Mouse (Mus musculus) olfactory bulb, adult 2 months (tissue): ENCODE results near the gene Spem2. TPM values are rescaled to one million over a fixed set of nuclear protein-coding genes. Genes with fewer than 3 reads are reported as not detected.
A peak's percentile ranks its signal among the peaks of the same experiment; 100 is the strongest.

ENCODE experiments used
- H3K27ac ChIP-seq: fragments of 200-500 bp; 2 replicates; pipeline ENCODE4 v1.5.1; 2012; ENCODE audit warnings: low read depth, low read length; ENCODE audit not compliant: insufficient read depth
- H3K4me1 ChIP-seq: fragments of 200-500 bp; 2 replicates; pipeline ENCODE4 v1.6.1; 2012; ENCODE audit warnings: low read length; ENCODE audit not compliant: control insufficient read depth, insufficient read depth
- H3K4me3 ChIP-seq: fragments of 200-500 bp; 2 replicates; pipeline ENCODE4 v1.5.1; 2012; ENCODE audit warnings: mild to moderate bottlenecking, low read depth, low read length, moderate library complexity; ENCODE audit not compliant: insufficient read depth
- CTCF ChIP-seq: fragments of 200-500 bp; IDR thresholded peaks from 2 replicates; pipeline ENCODE4 v1.5.1; 2012; ENCODE audit warnings: low read depth, mild to moderate bottlenecking, low read length, moderate library complexity; ENCODE audit not compliant: insufficient read depth
- POLR2A ChIP-seq: fragments of 200-500 bp; IDR thresholded peaks from 2 replicates; pipeline ENCODE4 v1.6.1; 2012; ENCODE audit warnings: mild to moderate bottlenecking, low read depth, low read length, moderate library complexity; ENCODE audit not compliant: insufficient read depth
- WGBS: fragments of 180-500 bp; shearing (Covaris S2); methylation state at CpG from one replicate; pipeline ENCODE4 v1.1.7; 2018; 5-methylcytosine and 5-hydroxymethylcytosine counted together
- polyA plus RNA-seq: library from polyadenylated mRNA; stranded (reverse); fragments of >200 nt; gene quantifications from 2 replicates; pipeline ENCODE4 v1.2.4, GENCODE M21; 2012; ENCODE audit warnings: low replicate concordance; ENCODE audit not compliant: missing spikeins, insufficient read depth, insufficient read length

The Spem2 gene
- polyA plus RNA-seq, 1 experiment, result not detected

DNA sequence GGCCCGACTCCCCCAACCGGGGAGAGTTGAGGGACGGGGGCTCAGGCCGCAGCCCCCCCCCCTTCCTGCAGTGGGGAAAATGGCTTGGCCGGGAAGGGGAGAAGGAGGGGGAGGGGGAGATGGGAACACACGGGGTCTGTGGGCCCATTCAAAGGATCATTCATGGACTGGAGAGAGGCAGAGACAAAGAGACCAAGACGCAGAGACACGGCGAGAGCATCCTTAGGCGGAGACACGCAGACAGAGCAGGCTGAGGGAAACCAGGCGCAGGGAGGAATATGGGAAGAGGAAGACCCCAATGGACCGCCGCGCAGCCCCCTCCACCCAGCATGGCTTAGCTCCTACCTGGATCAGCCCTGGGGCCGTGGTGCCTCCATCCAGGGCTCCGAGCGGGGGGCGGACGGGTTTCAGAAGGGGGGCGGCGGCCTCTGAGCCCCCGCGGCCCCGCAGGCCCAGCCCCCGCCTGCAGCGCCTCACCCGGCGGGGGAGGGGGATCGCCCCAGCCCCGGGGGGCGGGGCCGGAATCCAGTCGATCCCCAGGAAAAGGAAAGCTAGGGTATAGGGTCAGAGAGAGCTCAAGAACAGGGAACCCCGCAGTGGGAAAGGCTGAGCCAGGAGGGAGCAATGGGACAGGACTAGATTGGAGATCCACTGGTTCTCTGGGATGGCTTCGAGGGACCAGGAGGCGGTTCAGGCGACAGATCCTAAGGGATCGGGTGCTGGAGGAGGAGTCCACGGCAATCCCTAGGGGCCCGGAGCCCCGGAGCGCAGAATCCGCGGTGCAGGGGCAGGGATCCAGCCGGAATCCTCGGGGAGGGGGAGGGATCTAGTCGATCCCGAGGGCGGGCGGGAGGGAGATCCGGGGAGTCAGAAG lies 18.7 kb upstream of the Spem2 start:
- TF ChIP-seq CTCF, result no peak
- TF ChIP-seq POLR2A, result no peak
- peaks cover 28% of the 10 kb centered on the region for H3K4me1 ChIP-seq
- H3K27ac ChIP-seq, result peak overlapping the region; percentile 80
- H3K4me3 ChIP-seq, result peak overlapping the region; percentile 89
- WGBS, result under 1% methylated on average over 52 of the region's 52 CpGs

DNA sequence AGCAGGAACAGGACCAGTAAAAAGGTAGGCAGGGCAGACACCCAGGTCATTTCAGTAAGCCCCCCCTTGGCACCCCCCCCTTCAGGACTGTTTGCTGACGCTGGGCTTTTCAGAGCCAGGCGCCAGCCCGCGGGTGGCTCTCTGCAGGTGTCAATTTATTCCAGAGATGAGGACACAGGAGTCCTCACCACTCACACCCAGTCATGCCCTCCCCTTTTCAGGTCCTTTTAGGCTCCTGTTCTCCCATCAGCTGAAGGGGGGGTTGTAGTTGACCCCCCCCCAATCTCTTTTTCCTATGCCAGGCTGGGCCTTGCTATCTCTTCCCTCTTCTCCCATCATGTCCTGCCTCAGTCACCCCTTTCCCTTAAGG lies 17.7 kb upstream of the Spem2 start:
- TF ChIP-seq CTCF, result no peak
- no peak for TF ChIP-seq POLR2A
- WGBS, result 0% methylated on average over 4 of the region's 4 CpGs

DNA sequence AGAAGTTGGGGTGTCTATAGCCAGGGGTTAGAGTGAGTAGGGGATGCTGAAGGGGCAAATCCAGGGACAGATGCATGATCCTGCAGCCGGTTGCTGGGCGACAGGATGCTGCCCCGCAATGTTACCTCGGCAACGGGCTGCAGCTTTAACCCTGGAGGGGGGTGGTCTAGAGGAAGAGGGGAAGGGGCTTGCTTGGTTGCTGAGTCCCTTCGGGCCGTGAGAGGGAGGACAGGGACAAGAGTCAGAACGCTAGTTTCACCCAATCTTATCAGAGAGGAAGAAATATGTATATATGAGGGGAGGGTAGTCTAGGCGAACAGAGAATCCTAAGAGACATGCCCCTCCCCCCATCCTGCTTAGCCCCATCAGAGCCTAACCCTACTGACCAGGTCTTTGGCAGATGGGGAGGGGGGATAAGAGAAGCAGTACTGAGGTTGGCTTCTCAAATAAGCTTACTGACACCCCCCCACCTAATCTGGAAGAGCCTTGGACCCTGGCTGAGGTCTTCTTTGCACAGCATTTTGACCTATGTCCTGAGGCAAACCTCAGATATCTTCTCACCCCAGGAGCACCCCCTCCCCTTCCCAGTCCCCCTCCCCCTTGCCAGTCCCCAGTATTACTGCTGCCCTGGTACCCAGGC lies 17.2 kb upstream of the Spem2 start:
- Histone ChIP-seq H3K27ac (no peak overlapping the region; the same call in 1 of the 2 replicates), H3K4me3 (peak overlapping the region; percentile 89), H3K4me1 (peaks cover 28% of the 10 kb centered on the region)
- no peak for TF ChIP-seq CTCF
- no peak for TF ChIP-seq POLR2A
- 8% methylated on average over 9 of the region's 9 CpGs for WGBS

More for the DNA sequence above, 17.7 kb upstream of the Spem2 start:
- Histone ChIP-seq H3K27ac (no peak overlapping the region), H3K4me1 (peaks cover 28% of the 10 kb centered on the region), H3K4me3 (peak overlapping the region; percentile 89)

DNA sequence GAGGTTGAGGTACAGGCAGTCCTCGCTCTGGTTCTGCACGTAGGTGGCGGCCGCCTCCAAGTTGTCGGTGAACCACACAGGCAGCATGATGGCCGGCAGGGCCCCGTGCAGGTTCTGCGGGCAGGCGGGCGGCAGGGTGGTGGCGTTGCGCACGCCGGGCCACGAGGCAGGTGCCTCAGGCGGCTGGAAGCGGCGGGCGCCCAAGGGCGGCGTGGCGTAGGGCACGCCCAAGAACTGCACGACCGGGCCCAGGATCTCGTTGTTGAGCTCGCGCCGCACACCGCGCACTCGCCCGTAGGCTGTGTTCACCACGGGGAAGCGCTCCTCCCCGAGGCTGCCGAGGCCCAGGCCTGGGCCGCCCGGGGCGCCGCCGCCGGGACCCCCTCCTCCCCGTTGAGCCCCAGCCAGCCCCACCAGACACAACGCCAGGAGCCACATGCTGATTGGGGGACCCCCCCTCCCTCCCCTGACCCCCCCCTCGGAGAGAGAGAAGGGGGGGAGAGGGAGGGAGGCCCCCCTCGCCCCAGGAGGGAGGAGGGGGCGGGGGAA lies 15.8 kb upstream of the Spem2 start:
- peaks cover 31% of the 10 kb centered on the region for H3K4me1 ChIP-seq
- WGBS, result 10% methylated on average over 45 of the region's 48 CpGs
- peak overlapping the region; percentile 29 for H3K4me3 ChIP-seq
- TF ChIP-seq POLR2A, result no peak
- no peak for TF ChIP-seq CTCF
- H3K27ac ChIP-seq, result no peak overlapping the region

DNA sequence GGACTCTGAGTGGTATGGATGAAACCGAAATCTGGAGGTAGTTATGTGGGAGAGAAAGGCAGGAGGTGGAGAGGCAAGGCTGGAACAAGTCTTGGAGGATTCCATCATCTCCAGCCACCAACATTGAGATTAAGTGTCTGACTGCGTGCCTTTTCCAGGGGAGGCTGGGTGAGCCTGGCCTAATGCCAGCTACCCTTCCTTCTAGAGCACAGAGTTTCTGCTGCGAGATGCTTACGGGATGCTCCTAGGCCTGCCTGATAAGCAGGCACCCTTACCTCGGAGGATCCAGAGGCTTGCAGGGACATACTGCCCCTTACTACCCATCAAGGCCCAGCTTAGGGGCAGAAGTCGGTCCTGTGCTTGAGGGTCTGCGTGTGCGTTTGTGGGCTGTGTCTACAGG lies 15.3 kb upstream of the Spem2 start:
- WGBS, result 61% methylated on average over 8 of the region's 8 CpGs
- Histone ChIP-seq H3K27ac (no peak overlapping the region), H3K4me3 (peak overlapping the region; percentile 29), H3K4me1 (peaks cover 27% of the 10 kb centered on the region)
- no peak for TF ChIP-seq CTCF
- no peak for TF ChIP-seq POLR2A

DNA sequence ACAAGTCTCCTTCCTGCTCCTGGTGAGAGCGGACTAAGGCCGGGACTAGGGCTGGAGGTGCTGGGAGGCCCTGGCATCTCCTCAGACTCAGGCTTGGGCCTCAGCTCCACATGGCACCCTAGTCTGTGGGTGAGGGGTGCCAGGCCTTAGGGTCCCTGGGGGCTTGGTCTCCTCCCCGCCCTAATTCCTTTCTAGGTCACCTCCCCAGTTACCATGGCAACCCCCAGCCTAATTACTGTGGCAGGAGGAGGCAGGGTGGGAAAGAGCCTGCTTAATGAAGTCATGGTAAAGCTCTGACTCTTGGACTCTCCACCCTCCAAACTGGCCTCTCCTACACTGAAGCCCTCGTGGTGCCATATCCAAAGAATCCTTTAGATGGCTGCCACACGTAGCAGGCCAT lies 10.6 kb upstream of the Spem2 start:
- TF ChIP-seq POLR2A (no peak), CTCF (no peak)
- H3K4me3 ChIP-seq, result no peak overlapping the region
- 72% methylated on average over 5 of the region's 5 CpGs for WGBS
- H3K27ac ChIP-seq, result no peak overlapping the region
- H3K4me1 ChIP-seq, result peaks cover 8% of the 10 kb centered on the region

DNA sequence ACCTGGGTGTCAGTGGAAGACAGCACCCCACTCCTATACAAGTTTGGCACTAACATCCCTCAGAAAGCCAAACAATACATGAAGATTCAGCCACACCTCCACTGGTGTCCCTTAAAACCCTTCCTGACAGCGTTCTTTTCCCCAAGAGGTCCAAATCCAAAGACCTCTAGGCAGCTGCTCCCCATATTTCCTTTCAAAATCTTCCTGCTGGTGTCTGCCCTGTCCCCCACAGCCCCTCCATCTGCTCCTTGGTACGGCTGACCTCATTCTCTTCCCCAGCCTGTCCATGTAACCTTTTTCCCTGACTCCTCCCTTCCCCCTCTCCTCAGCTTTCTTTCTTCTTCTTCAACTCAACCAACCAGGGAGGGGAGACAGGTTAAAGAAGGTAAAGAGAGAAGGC lies 5.2 kb upstream of the Spem2 start:
- Histone ChIP-seq H3K27ac (no peak overlapping the region), H3K4me3 (no peak overlapping the region), H3K4me1 (no peaks in the 10 kb centered on the region)
- TF ChIP-seq POLR2A (no peak), CTCF (no peak)
- WGBS, result 87% methylated on average over 2 of the region's 2 CpGs

DNA sequence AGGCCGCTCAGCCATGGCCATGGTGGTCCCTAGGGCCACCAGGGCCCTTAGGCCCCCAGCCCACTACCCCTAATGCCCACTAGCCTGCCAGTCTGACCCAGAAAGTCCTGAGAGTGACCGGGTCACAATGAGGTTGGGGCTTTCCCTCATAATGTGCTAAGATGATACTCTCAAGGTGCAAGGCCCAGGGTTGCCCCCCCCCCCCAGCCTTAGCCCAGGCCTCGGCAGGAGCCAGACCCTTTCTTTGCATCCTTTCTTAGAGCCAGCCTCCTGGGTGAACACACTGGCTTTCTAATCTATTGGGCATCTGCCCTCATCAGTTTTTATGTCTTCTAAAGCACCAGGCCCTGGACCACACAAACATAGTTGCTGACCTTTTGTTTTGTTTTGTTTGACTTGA lies 3.8 kb upstream of the Spem2 start, which contains the start of gene Spem1:
TSS of gene Spem1 (minus strand) at position 101 of the 400 bp plus-strand sequence.
- no peak within 1 kb of the TSS for H3K4me3 ChIP-seq
- no peaks in the 10 kb centered on the region for H3K4me1 ChIP-seq
- TF ChIP-seq POLR2A (no peak), CTCF (no peak)
- 83% methylated on average over 3 of the region's 3 CpGs for WGBS
- no peak within 1 kb of the TSS for H3K27ac ChIP-seq

DNA sequence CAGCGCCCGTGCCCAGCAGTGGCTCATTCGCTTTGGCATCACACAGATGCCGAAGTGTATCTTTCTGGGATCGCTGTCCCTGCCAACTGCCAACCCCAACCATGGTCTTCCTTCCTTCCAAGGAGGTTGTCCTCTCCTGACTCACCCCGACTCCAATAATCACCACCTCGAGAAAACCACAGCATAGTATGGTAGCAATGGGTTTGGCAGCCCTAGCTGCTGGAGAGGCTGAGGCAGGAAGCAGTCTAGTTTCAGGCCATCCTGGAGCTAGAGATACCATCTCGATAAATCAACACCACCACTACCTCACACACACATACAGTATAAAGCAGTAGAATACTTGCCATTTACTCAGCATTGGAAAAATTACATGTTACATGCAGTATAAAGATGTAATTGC lies 606 bp upstream of the Spem2 start:
- Histone ChIP-seq H3K4me3 (no peak overlapping the region), H3K4me1 (no peaks in the 10 kb centered on the region), H3K27ac (no peak overlapping the region)
- TF ChIP-seq POLR2A (no peak), CTCF (no peak)
- WGBS, result 93% methylated on average over 8 of the region's 8 CpGs
